Mouse (Mus musculus): Measurements from ENCODE around the gene Susd6.
"Not testable (repeated sequence)": the region's sequence is repeated elsewhere in the genome, so short reads cannot be mapped to it uniquely, and the experiment has no call there.

Susd6 gene

GRCm38 (mm10) chr12:80786591-80786990 lies 3.7 kb upstream of the Susd6 start:
- DNase-seq = no peak

- DNase-seq = peak; percentile 77 to 82
Observed at GRCm38 (mm10) chr12:80787604-80788003, 2.7 kb upstream of the Susd6 start.

- DNase-seq = no peak
Observed at GRCm38 (mm10) chr12:80788188-80788587, 2.1 kb upstream of the Susd6 start.

GRCm38 (mm10) chr12:80789276-80789675 lies 1.0 kb upstream of the Susd6 start:
- DNase-seq = not testable (repeated sequence)

GRCm38 (mm10) chr12:80790700-80791570 lies 625 bp downstream of the Susd6 start:
- DNase-seq = peak in 1 of 2 experiments; percentile 41

GRCm38 (mm10) chr12:80791571-80792444 lies 1.5 kb downstream of the Susd6 start:
- peak; percentile 53 to 58 for DNase-seq

- peak; percentile 60 to 75 for DNase-seq
Observed at GRCm38 (mm10) chr12:80792867-80793266, 2.6 kb downstream of the Susd6 start.

- peak; percentile 52 to 57 for DNase-seq
Observed at GRCm38 (mm10) chr12:80793535-80793934, 3.2 kb downstream of the Susd6 start.

- no peak for DNase-seq
Observed at GRCm38 (mm10) chr12:80794522-80794921, 4.2 kb downstream of the Susd6 start.

- no peak for DNase-seq
Observed at GRCm38 (mm10) chr12:80794935-80795785, 4.8 kb downstream of the Susd6 start.

- DNase-seq = no peak
Observed at GRCm38 (mm10) chr12:80798271-80798670, 8.0 kb downstream of the Susd6 start.

GRCm38 (mm10) chr12:80800156-80800555 lies 9.8 kb downstream of the Susd6 start:
- DNase-seq = no peak

- DNase-seq = no peak
Observed at GRCm38 (mm10) chr12:80801443-80801842, 11.1 kb downstream of the Susd6 start.

GRCm38 (mm10) chr12:80803924-80804323 lies 13.6 kb downstream of the Susd6 start:
- peak; percentile 43 to 63 for DNase-seq

GRCm38 (mm10) chr12:80804861-80805428 lies 14.6 kb downstream of the Susd6 start:
- DNase-seq = no peak

GRCm38 (mm10) chr12:80807451-80808085 lies 17.3 kb downstream of the Susd6 start:
- DNase-seq = no peak

GRCm38 (mm10) chr12:80810005-80810404 lies 19.7 kb downstream of the Susd6 start:
- no peak for DNase-seq

GRCm38 (mm10) chr12:80811646-80812509 lies 21.6 kb downstream of the Susd6 start:
- DNase-seq = no peak

GRCm38 (mm10) chr12:80812510-80812820 lies 22.2 kb downstream of the Susd6 start:
- no peak for DNase-seq

- no peak for DNase-seq
Observed at GRCm38 (mm10) chr12:80813456-80813855, 23.1 kb downstream of the Susd6 start.

GRCm38 (mm10) chr12:80813872-80814271 lies 23.6 kb downstream of the Susd6 start:
- no peak for DNase-seq
